Mouse (Mus musculus) spleen, adult 2 months (tissue): ENCODE measurements around the gene Gm8439. TPM values are rescaled to one million over a fixed set of nuclear protein-coding genes. Genes with fewer than 3 reads are reported as not detected.

Experiments
- DNase-seq, 2 experiments: peaks; one replicate each; pipeline versions ENCODE4 v3.0.0 to v3.0.0-alpha.2; 2012 to 2021; ENCODE audit warnings: low spot score in 2 of 2, low read depth in 1 of 2
- H3K27ac ChIP-seq: fragments of 200-500 bp; 2 replicates; pipeline ENCODE4 v1.5.1; 2012; ENCODE audit warnings: low read length, inconsistent platforms; ENCODE audit not compliant: insufficient read depth
- H3K27me3 ChIP-seq: fragments of 200-500 bp; 2 replicates; pipeline ENCODE4 v1.6.1; 2012; ENCODE audit warnings: mild to moderate bottlenecking, moderate library complexity, low read length, inconsistent platforms; ENCODE audit not compliant: control insufficient read depth, insufficient read depth
- H3K36me3 ChIP-seq: fragments of 200-500 bp; 2 replicates; pipeline ENCODE4 v1.6.1; 2012; ENCODE audit warnings: mild to moderate bottlenecking, low read length, inconsistent platforms; ENCODE audit not compliant: control insufficient read depth, insufficient read depth
- H3K4me1 ChIP-seq: fragments of 200-500 bp; 2 replicates; pipeline ENCODE4 v1.6.1; 2011; ENCODE audit warnings: inconsistent platforms; ENCODE audit not compliant: control insufficient read depth, insufficient read depth, insufficient read length
- H3K4me3 ChIP-seq: fragments of 200-500 bp; 2 replicates; pipeline ENCODE4 v1.5.1; 2011; ENCODE audit warnings: mild to moderate bottlenecking, inconsistent platforms; ENCODE audit not compliant: insufficient read depth, insufficient read length; ENCODE audit errors: extremely low read depth
- CTCF ChIP-seq: fragments of 200-500 bp; IDR thresholded peaks from 2 replicates; pipeline ENCODE4 v1.5.1; 2011; ENCODE audit warnings: mild to moderate bottlenecking, inconsistent platforms; ENCODE audit not compliant: insufficient read depth, insufficient read length, insufficient replicate concordance; ENCODE audit errors: extremely low read depth
- POLR2A ChIP-seq: fragments of 200-500 bp; IDR thresholded peaks from 2 replicates; pipeline ENCODE4 v1.6.1; 2011; ENCODE audit warnings: low read depth, low read length, inconsistent platforms
- WGBS: fragments of 180-500 bp; shearing (Covaris S2); methylation state at CpG from one replicate; pipeline ENCODE4 v1.1.7; 2018; 5-methylcytosine and 5-hydroxymethylcytosine counted together
- polyA plus RNA-seq: library from polyadenylated mRNA; depleted of rRNA; stranded (reverse); fragments of >200 nt; gene quantifications from 2 replicates; pipeline ENCODE4 v1.2.3, GENCODE M21; 2012

Gm8439 gene
- polyA plus RNA-seq, 1 experiment: not detected

- WGBS: under 1% methylated on average over 97 of the region's 97 CpGs
- Histone ChIP-seq H3K4me1 (no peaks in the 10 kb centered on the region), H3K27me3 (0 out of 2 replicates have a peak, but pooled peaks cover 2% of the 10 kb centered on the region), H3K27ac (peak within 1 kb of the TSS; percentile 87), H3K36me3 (0 out of 2 replicates have a peak, but pooled peaks cover under 1% of the 10 kb centered on the region), H3K4me3 (peak within 1 kb of the TSS; percentile 97)
- peak; percentile 23 for TF ChIP-seq POLR2A
- TF ChIP-seq CTCF: no peak
- DNase-seq: peak; percentile 80 to 87
Measured at GRCm38 (mm10) chr4:120569486-120570437, 18.8 kb upstream of the Gm8439 start, which contains the start of gene Ctps. Gene Ctps (minus strand): TSS chr4:120570276.

GRCm38 (mm10) chr4:120570438-120571069, 18.0 kb upstream of the Gm8439 start:
- TF ChIP-seq POLR2A (no peak), CTCF (no peak)
- H3K4me1 ChIP-seq: no peaks in the 10 kb centered on the region
- peak overlapping the region; percentile 6; the same call in 1 of the 2 replicates for H3K27ac ChIP-seq
- no peaks in the 10 kb centered on the region for H3K36me3 ChIP-seq
- H3K27me3 ChIP-seq: 0 out of 2 replicates have a peak, but pooled peaks cover 2% of the 10 kb centered on the region
- H3K4me3 ChIP-seq: peak overlapping the region; percentile 97
- 1% methylated on average over 27 of the region's 27 CpGs for WGBS
- DNase-seq: no peak

- Histone ChIP-seq H3K27me3 (0 out of 2 replicates have a peak, but pooled peaks cover 2% of the 10 kb centered on the region), H3K27ac (no peak overlapping the region), H3K4me3 (no peak overlapping the region), H3K36me3 (no peaks in the 10 kb centered on the region), H3K4me1 (no peaks in the 10 kb centered on the region)
- no peak for DNase-seq
- 93% methylated on average over 3 of the region's 3 CpGs for WGBS
- no peak for TF ChIP-seq POLR2A
- TF ChIP-seq CTCF: no peak
Measured at GRCm38 (mm10) chr4:120571070-120571464, 17.5 kb upstream of the Gm8439 start.

- Histone ChIP-seq H3K4me3 (no peak overlapping the region), H3K4me1 (no peaks in the 10 kb centered on the region), H3K27ac (no peak overlapping the region), H3K27me3 (0 out of 2 replicates have a peak, but pooled peaks cover 2% of the 10 kb centered on the region), H3K36me3 (no peaks in the 10 kb centered on the region)
- no peak for TF ChIP-seq CTCF
- no peak for TF ChIP-seq POLR2A
- 82% methylated on average over 3 of the region's 3 CpGs for WGBS
- no peak for DNase-seq
Measured at GRCm38 (mm10) chr4:120571691-120572090, 16.9 kb upstream of the Gm8439 start.

- Histone ChIP-seq H3K4me1 (no peaks in the 10 kb centered on the region), H3K27ac (no peak overlapping the region), H3K36me3 (no peaks in the 10 kb centered on the region), H3K27me3 (no peaks in the 10 kb centered on the region; the same call in 1 of the 2 replicates), H3K4me3 (no peak overlapping the region)
- no peak for TF ChIP-seq CTCF
- TF ChIP-seq POLR2A: no peak
- 73% methylated on average over 5 of the region's 5 CpGs for WGBS
- DNase-seq: no peak
Measured at GRCm38 (mm10) chr4:120580894-120581293, 7.7 kb upstream of the Gm8439 start.

GRCm38 (mm10) chr4:120581711-120582110, 6.8 kb upstream of the Gm8439 start:
- no peak overlapping the region for H3K27ac ChIP-seq
- H3K36me3 ChIP-seq: no peaks in the 10 kb centered on the region
- no peak for TF ChIP-seq CTCF
- TF ChIP-seq POLR2A: no peak
- DNase-seq: no peak
- no peaks in the 10 kb centered on the region for H3K4me1 ChIP-seq
- 87% methylated on average over 9 of the region's 9 CpGs for WGBS
- no peaks in the 10 kb centered on the region; the same call in 1 of the 2 replicates for H3K27me3 ChIP-seq
- no peak overlapping the region for H3K4me3 ChIP-seq
